Mouse (Mus musculus) forebrain, postnatal 0 days (tissue): ENCODE data around the gene Tsc1. TPM values are rescaled to one million over a fixed set of nuclear protein-coding genes. Genes with fewer than 3 reads are reported as not detected.

Experiments
- ATAC-seq: fragments of 200-750 bp; cut with Nextera tagmentation; 2 replicates; pipeline ENCODE4 v1.8.0; 2017; ENCODE audit warnings: mild to moderate bottlenecking, moderate library complexity
- DNase-seq: peaks from one replicate; pipeline ENCODE4 v3.0.0-alpha.2; 2015
- H3K27ac ChIP-seq: fragments of 300-500 bp; sonication (generic); 2 replicates; pipeline ENCODE4 v1.5.1; 2014; ENCODE audit warnings: low read depth, mild to moderate bottlenecking, antibody characterized with exemption, low read length, moderate library complexity, mixed read lengths
- H3K27me3 ChIP-seq: fragments of 300-500 bp; sonication (generic); 2 replicates; pipeline ENCODE4 v1.6.1; 2014; ENCODE audit warnings: mild to moderate bottlenecking, low read length, mixed read lengths; ENCODE audit not compliant: insufficient read depth
- H3K36me3 ChIP-seq: fragments of 300-500 bp; sonication (generic); 2 replicates; pipeline ENCODE4 v1.6.1; 2014; ENCODE audit warnings: mild to moderate bottlenecking, moderate library complexity; ENCODE audit not compliant: insufficient read depth
- H3K4me1 ChIP-seq: fragments of 300-500 bp; sonication (generic); 2 replicates; pipeline ENCODE4 v1.6.1; 2014; ENCODE audit warnings: antibody characterized with exemption; ENCODE audit not compliant: insufficient read depth
- H3K4me2 ChIP-seq: fragments of 300-500 bp; sonication (generic); 2 replicates; pipeline ENCODE4 v1.6.1; 2014; ENCODE audit warnings: low read depth, mild to moderate bottlenecking, moderate library complexity
- H3K4me3 ChIP-seq: fragments of 300-500 bp; sonication (generic); 2 replicates; pipeline ENCODE4 v1.5.1; 2014; ENCODE audit warnings: low read depth, low read length, mixed read lengths
- H3K9ac ChIP-seq: fragments of 300-500 bp; sonication (generic); 2 replicates; pipeline ENCODE4 v1.6.1; 2014; ENCODE audit warnings: mild to moderate bottlenecking
- H3K9me3 ChIP-seq: fragments of 300-500 bp; sonication (generic); 2 replicates; pipeline ENCODE4 v1.6.1; 2016; ENCODE audit warnings: low read length
- CTCF ChIP-seq: sonication (generic); IDR thresholded peaks from 2 replicates; pipeline ENCODE4 v1.5.1; 2016; ENCODE audit warnings: antibody characterized with exemption, control low read depth, low read depth
- WGBS: fragments of 180-500 bp; shearing (Covaris S2); extraction: QIAGEN DNeasy Blood & Tissue Kit; methylation state at CpG from one replicate; pipeline ENCODE4 v1.1.7; 2014; 5-methylcytosine and 5-hydroxymethylcytosine counted together
- polyA plus RNA-seq: library from polyadenylated mRNA; unstranded; fragments of >200 nt; fragmentation: Nextera tagmentation; extraction: Ambion mirVana; gene quantifications from 2 replicates; pipeline ENCODE4 v1.2.1, GENCODE M21; 2015
- total RNA-seq: library from RNA; depleted of rRNA; stranded (reverse); fragments of >200 nt; gene quantifications from 2 replicates; pipeline ENCODE4 v1.2.3, GENCODE M21; 2014

The Tsc1 gene
- total and polyA plus RNA-seq, 2 experiments from 2014 or later = 16.8 to 43.4 TPM

GRCm38 (mm10) chr2:28699361-28700335, 58.6 kb downstream of the Tsc1 start, which contains the start of the genes Spaca9 and Ak8:
Gene Spaca9, minus strand, starts transcription at chr2:28699727.
Gene Ak8, plus strand, starts transcription at chr2:28700164.
- no peaks in the 10 kb centered on the region for H3K36me3 ChIP-seq
- peak within 1 kb of the TSS; percentile 45 for H3K9ac ChIP-seq
- no peak for TF ChIP-seq CTCF
- DNase-seq (peak; percentile 92), ATAC-seq (peak; percentile 98)
- WGBS = under 1% methylated on average over 53 of the region's 53 CpGs
- peak within 1 kb of the TSS; percentile 45 for H3K4me3 ChIP-seq
- H3K27me3 ChIP-seq = no peaks in the 10 kb centered on the region
- H3K27ac ChIP-seq = no peak within 1 kb of the TSS
- peak within 1 kb of the TSS; percentile 99 for H3K4me2 ChIP-seq
- no peaks in the 10 kb centered on the region for H3K4me1 ChIP-seq
- H3K9me3 ChIP-seq = no peaks in the 10 kb centered on the region

- no peak for DNase-seq
- Histone ChIP-seq H3K9ac (no peak overlapping the region), H3K27ac (no peak overlapping the region), H3K9me3 (no peaks in the 10 kb centered on the region), H3K4me2 (no peak overlapping the region), H3K27me3 (no peaks in the 10 kb centered on the region), H3K36me3 (no peaks in the 10 kb centered on the region), H3K4me1 (no peaks in the 10 kb centered on the region), H3K4me3 (no peak overlapping the region)
- 69% methylated on average over 8 of the region's 8 CpGs for WGBS
- no peak for ATAC-seq
- no peak for TF ChIP-seq CTCF
Measured at GRCm38 (mm10) chr2:28701646-28702262, 60.7 kb downstream of the Tsc1 start.

GRCm38 (mm10) chr2:28706106-28706636, 65.1 kb downstream of the Tsc1 start:
- no peak overlapping the region for H3K9ac ChIP-seq
- DNase-seq = no peak
- H3K9me3 ChIP-seq = no peaks in the 10 kb centered on the region
- H3K27ac ChIP-seq = no peak overlapping the region
- H3K4me2 ChIP-seq = no peak overlapping the region
- no peak for ATAC-seq
- no peaks in the 10 kb centered on the region for H3K4me1 ChIP-seq
- H3K36me3 ChIP-seq = no peaks in the 10 kb centered on the region
- no peak overlapping the region for H3K4me3 ChIP-seq
- no peak for TF ChIP-seq CTCF
- no peaks in the 10 kb centered on the region for H3K27me3 ChIP-seq
- WGBS = 73% methylated on average over 8 of the region's 8 CpGs

- 71% methylated on average over 6 of the region's 6 CpGs for WGBS
- no peak for ATAC-seq
- TF ChIP-seq CTCF = no peak
- Histone ChIP-seq H3K27me3 (no peaks in the 10 kb centered on the region), H3K4me2 (no peak overlapping the region), H3K4me3 (no peak overlapping the region), H3K4me1 (no peaks in the 10 kb centered on the region), H3K36me3 (no peaks in the 10 kb centered on the region), H3K9me3 (no peaks in the 10 kb centered on the region), H3K9ac (no peak overlapping the region), H3K27ac (no peak overlapping the region)
- DNase-seq = no peak
Measured at GRCm38 (mm10) chr2:28706787-28707186, 65.8 kb downstream of the Tsc1 start.

- Histone ChIP-seq H3K36me3 (no peaks in the 10 kb centered on the region), H3K4me2 (no peak overlapping the region), H3K27ac (no peak overlapping the region), H3K9me3 (no peaks in the 10 kb centered on the region), H3K27me3 (no peaks in the 10 kb centered on the region), H3K4me1 (no peaks in the 10 kb centered on the region), H3K9ac (no peak overlapping the region), H3K4me3 (no peak overlapping the region)
- DNase-seq (no peak), ATAC-seq (no peak; the same call in 1 of the 2 replicates)
- no peak for TF ChIP-seq CTCF
- WGBS = 83% methylated on average over 8 of the region's 8 CpGs
Measured at GRCm38 (mm10) chr2:28713036-28713435, 72.0 kb downstream of the Tsc1 start.

GRCm38 (mm10) chr2:28722419-28722818, 81.4 kb downstream of the Tsc1 start:
- no peaks in the 10 kb centered on the region for H3K36me3 ChIP-seq
- H3K4me3 ChIP-seq = no peak overlapping the region
- DNase-seq = no peak
- WGBS = 91% methylated on average over 8 of the region's 8 CpGs
- H3K27ac ChIP-seq = no peak overlapping the region
- H3K4me2 ChIP-seq = no peak overlapping the region
- no peak for TF ChIP-seq CTCF
- H3K27me3 ChIP-seq = no peaks in the 10 kb centered on the region
- no peak for ATAC-seq
- H3K9me3 ChIP-seq = no peaks in the 10 kb centered on the region
- no peak overlapping the region for H3K9ac ChIP-seq
- H3K4me1 ChIP-seq = no peaks in the 10 kb centered on the region
